Mouse (Mus musculus): ENCODE measurements around the gene Chd3. TPM values are rescaled to one million over a fixed set of nuclear protein-coding genes. Genes with fewer than 3 reads are reported as not detected.

Gene Chd3
- total and polyA plus RNA-seq, 3 experiments = 71.0 to 183 (median 120) TPM

DNA sequence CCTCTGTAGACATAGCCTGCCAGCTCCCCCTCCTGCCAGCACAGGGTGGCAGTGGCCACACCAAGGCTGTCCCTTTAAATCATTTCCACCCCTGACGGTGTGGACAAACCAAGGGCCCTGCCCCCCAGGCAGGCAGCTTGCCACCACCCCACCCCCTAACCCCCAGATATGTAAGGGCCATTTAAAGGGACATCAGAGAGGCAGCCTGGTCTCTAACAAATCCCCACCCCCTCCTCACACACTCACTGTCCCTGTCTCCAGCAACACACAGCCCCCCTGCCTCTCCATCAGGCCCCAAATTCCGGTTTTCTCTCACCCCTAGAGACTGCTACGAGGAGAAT, 46.1 kb upstream of the Chd3 start:
- Histone ChIP-seq H3K9me3 (replicated peaks) (no peaks in the 10 kb centered on the region), H3K4me1 (ENCODE audit: insufficient read depth, low read depth, low read length) (peaks cover 81% of the 10 kb centered on the region), H3K27me3 (ENCODE audit: insufficient read depth, low read length) (no peaks in the 10 kb centered on the region), H3K36me3 (replicated peaks) (peaks cover 33% of the 10 kb centered on the region), H3K4me3 (ENCODE audit: low read depth, low read length) (peak overlapping the region; percentile 78)
- ATAC-seq (ENCODE audit: extremely low read depth, insufficient number of reproducible peaks, low FRiP score, poor library complexity, severe bottlenecking) (no peak), DNase-seq (ENCODE audit: low spot score) (no peak)
- TF ChIP-seq POLR2AphosphoS5 (IDR thresholded peaks at IDR 0.05; ENCODE audit: insufficient replicate concordance, low read depth, low read length) (no peak), GATA2 (IDR thresholded peaks at IDR 0.05; ENCODE audit: borderline replicate concordance, low read depth, low read length) (no peak), CTCF (IDR thresholded peaks at IDR 0.05; ENCODE audit: low read depth, low read length) (no peak), TAL1 (conservative IDR thresholded peaks at IDR 0.05; ENCODE audit: low read depth, low read length) (no peak), GATA1 (IDR thresholded peaks at IDR 0.05; ENCODE audit: borderline replicate concordance, low read length) (no peak)

DNA sequence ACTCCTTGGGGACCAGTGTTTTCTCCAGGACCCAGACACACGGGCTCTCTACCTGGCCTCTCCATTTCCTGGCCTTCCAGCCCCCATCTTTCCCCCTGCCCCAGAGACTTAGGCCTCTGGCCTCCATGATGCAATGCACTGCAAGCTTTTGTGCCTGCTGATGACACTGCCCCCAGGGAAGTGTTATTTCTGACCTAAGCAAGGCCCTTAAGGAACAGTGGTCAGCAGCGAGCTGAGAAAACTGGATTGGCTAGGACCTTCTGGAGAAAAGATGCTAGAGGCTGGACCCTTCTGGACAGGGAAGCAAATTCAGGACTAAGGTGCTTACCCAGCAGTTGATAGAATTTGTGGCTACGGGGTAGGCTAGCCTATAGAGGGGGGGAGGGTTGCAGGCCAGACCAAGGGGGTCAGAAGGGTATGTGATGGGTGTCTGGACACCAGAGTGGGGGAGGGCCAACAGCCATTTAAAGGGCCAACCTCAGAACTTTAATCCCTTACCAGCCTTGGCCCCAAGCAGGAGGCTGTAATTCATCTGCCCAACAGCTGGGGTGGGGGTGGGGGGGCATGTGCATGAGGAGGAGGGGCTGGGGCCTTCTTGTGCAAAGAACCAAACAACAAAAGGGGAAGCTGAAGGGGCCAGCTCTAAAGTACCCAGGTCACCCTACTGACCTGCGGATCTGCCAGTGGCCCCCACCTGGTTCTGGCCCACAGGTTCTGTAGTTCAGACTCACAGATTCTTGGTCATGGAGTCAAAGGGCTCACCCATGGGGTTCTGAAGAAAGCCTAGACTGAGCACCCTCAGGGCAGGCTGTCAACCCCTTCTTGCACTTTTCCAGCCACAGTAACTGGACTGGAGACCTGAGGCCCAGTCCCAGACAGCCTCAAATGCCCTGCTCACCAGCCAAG, 45.5 kb upstream of the Chd3 start:
- Histone ChIP-seq H3K4me1 (ENCODE audit: insufficient read depth, low read depth, low read length) (peaks cover 82% of the 10 kb centered on the region), H3K36me3 (replicated peaks) (peaks cover 33% of the 10 kb centered on the region), H3K27me3 (ENCODE audit: insufficient read depth, low read length) (no peaks in the 10 kb centered on the region), H3K9me3 (replicated peaks) (no peaks in the 10 kb centered on the region), H3K4me3 (ENCODE audit: low read depth, low read length) (peak overlapping the region; percentile 78)
- no peak for DNase-seq (ENCODE audit: low spot score)
- TF ChIP-seq CTCF (IDR thresholded peaks at IDR 0.05; ENCODE audit: low read depth, low read length) = no peak
- TF ChIP-seq GATA2 (IDR thresholded peaks at IDR 0.05; ENCODE audit: borderline replicate concordance, low read depth, low read length) = no peak
- TF ChIP-seq GATA1 (IDR thresholded peaks at IDR 0.05; ENCODE audit: borderline replicate concordance, low read length) = no peak
- no peak for TF ChIP-seq POLR2AphosphoS5 (IDR thresholded peaks at IDR 0.05; ENCODE audit: insufficient replicate concordance, low read depth, low read length)
- no peak for TF ChIP-seq TAL1 (conservative IDR thresholded peaks at IDR 0.05; ENCODE audit: low read depth, low read length)
- ATAC-seq (ENCODE audit: extremely low read depth, insufficient number of reproducible peaks, low FRiP score, poor library complexity, severe bottlenecking) = no peak

DNA sequence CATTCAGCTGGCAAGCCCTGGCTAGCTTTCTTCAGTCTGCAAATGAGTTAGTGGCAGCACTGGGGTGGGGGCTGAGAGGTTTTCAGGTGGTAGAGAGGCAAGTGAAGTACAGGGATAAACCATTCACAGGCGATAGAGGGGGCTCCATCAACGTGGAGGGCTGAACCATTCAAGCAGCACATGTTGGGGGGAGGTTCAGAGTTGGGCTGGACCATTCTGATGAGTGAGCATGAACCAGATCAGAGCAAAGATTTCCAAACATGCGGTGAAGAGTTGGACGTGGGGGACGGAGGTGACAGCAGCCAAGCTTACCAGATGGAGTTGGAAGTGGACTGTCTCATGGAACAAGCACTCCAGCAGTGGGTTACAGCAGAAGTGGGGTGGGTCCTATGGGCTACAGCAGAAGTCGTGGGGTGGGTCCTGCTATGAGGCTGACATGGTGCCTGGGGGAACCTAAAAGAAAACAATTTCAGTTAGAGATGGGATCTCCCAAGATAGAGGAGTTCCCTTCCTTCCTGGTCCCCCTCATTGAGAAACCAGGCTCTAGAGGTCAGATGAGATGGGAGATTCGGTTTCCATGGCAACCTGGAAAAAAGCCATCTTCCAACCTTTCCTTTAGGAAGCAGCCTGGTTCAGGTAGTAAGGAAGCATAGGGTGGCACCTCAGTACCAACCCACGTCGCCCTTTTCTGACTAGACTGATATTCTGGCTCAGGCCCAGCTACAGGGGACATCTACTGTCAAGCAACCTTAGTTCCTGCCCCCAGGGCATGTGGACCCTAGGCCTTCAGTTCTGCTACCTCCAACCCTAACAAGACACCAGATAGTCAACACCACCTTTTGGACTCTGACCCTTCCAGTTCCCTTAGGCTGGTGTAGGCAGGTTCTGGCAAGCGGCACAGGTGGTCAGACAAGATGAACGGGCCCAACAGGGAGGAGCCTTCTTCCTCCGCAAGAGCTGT, 44.3 kb upstream of the Chd3 start, which contains the start of gene Kdm6b:
Kdm6b (minus strand) TSS at position 455 of the 961 bp plus-strand sequence.
- DNase-seq (ENCODE audit: low spot score) (no peak), ATAC-seq (ENCODE audit: extremely low read depth, insufficient number of reproducible peaks, low FRiP score, poor library complexity, severe bottlenecking) (no peak)
- TF ChIP-seq TAL1 (conservative IDR thresholded peaks at IDR 0.05; ENCODE audit: low read depth, low read length) (no peak), CTCF (IDR thresholded peaks at IDR 0.05; ENCODE audit: low read depth, low read length) (no peak), GATA2 (IDR thresholded peaks at IDR 0.05; ENCODE audit: borderline replicate concordance, low read depth, low read length) (no peak), GATA1 (IDR thresholded peaks at IDR 0.05; ENCODE audit: borderline replicate concordance, low read length) (no peak), POLR2AphosphoS5 (IDR thresholded peaks at IDR 0.05; ENCODE audit: insufficient replicate concordance, low read depth, low read length) (no peak)
- H3K27me3 ChIP-seq (ENCODE audit: insufficient read depth, low read length) = no peaks in the 10 kb centered on the region
- H3K36me3 ChIP-seq (replicated peaks) = peaks cover 33% of the 10 kb centered on the region
- no peaks in the 10 kb centered on the region for H3K9me3 ChIP-seq (replicated peaks)
- H3K4me3 ChIP-seq (ENCODE audit: low read depth, low read length) = peak within 1 kb of the TSS; percentile 78; the same call in 1 of the 2 replicates
- peaks cover 81% of the 10 kb centered on the region for H3K4me1 ChIP-seq (ENCODE audit: insufficient read depth, low read depth, low read length)

DNA sequence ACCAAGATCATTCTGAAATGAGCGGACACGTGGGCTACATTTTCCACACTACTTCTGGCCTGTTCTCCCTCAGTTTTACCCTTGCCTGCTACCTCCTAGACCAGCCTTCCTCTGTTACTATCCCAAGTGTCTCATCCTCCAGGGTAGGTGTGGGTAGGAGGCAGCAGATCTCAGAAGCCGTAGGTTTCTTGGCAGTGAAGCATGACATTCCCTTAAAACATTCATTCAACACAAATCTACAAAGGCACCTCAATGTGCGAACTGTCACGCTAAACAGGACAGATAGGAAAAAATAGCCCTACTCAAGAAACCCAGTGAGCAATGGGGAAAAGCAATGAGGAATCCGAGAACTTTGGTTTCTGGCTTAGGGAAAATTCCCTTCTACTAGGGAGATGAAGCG, 43.3 kb upstream of the Chd3 start:
- Histone ChIP-seq H3K4me1 (ENCODE audit: insufficient read depth, low read depth, low read length) (peaks cover 81% of the 10 kb centered on the region), H3K36me3 (replicated peaks) (peaks cover 43% of the 10 kb centered on the region)

DNA sequence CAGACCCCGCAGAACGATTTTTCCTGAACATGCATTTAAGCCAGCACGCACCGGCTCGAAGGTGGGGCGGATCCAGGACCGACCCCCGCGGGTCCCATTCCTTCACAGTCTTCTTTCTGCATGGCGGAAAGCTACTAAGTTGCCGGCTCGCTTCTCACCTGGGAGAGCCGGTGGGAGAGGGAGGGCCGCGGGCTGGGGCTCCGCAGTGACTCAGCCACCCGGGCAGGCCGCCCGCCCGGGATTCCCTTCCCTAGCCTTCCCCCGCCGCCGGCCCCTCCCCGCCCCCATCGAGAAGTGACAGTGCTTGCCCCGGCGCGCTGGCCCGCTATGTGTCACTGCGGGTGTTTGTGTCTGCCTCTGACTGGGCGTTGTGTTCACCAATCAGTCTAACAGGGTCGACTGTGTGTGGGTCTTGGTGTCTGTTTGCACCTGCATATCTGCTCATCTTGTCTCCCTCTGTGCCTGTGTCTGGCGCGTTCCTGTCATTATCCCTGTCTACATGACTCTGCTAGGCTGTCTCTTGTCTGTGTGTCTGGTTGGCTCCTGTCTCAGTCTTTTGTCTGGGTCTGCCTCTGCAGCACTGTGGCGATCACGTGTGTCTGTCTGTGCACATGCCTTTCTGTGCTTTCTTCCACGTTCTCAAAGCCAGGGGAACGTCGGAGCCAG, 42.5 kb upstream of the Chd3 start:
- DNase-seq (ENCODE audit: low spot score) (peak; percentile 52), ATAC-seq (ENCODE audit: extremely low read depth, insufficient number of reproducible peaks, low FRiP score, poor library complexity, severe bottlenecking) (0 out of 2 replicates have a peak, but pooled peaks have one; percentile 4)
- no peaks in the 10 kb centered on the region for H3K9me3 ChIP-seq (replicated peaks)
- no peaks in the 10 kb centered on the region for H3K27me3 ChIP-seq (ENCODE audit: insufficient read depth, low read length)
- peak overlapping the region; percentile 82 for H3K4me3 ChIP-seq (ENCODE audit: low read depth, low read length)
- peaks cover 81% of the 10 kb centered on the region for H3K4me1 ChIP-seq (ENCODE audit: insufficient read depth, low read depth, low read length)
- peaks cover 51% of the 10 kb centered on the region for H3K36me3 ChIP-seq (replicated peaks)
- TF ChIP-seq CTCF (IDR thresholded peaks at IDR 0.05; ENCODE audit: low read depth, low read length) = no peak
- no peak for TF ChIP-seq POLR2AphosphoS5 (IDR thresholded peaks at IDR 0.05; ENCODE audit: insufficient replicate concordance, low read depth, low read length)
- TF ChIP-seq TAL1 (conservative IDR thresholded peaks at IDR 0.05; ENCODE audit: low read depth, low read length) = no peak
- TF ChIP-seq GATA2 (IDR thresholded peaks at IDR 0.05; ENCODE audit: borderline replicate concordance, low read depth, low read length) = no peak
- no peak for TF ChIP-seq GATA1 (IDR thresholded peaks at IDR 0.05; ENCODE audit: borderline replicate concordance, low read length)

More for the DNA sequence above, 43.3 kb upstream of the Chd3 start:
- Histone ChIP-seq H3K9me3 (replicated peaks) (no peaks in the 10 kb centered on the region), H3K4me3 (ENCODE audit: low read depth, low read length) (peak overlapping the region; percentile 50; the same call in 1 of the 2 replicates), H3K27me3 (ENCODE audit: insufficient read depth, low read length) (no peaks in the 10 kb centered on the region)
- ATAC-seq (ENCODE audit: extremely low read depth, insufficient number of reproducible peaks, low FRiP score, poor library complexity, severe bottlenecking) (no peak), DNase-seq (ENCODE audit: low spot score) (no peak)
- TF ChIP-seq POLR2AphosphoS5 (IDR thresholded peaks at IDR 0.05; ENCODE audit: insufficient replicate concordance, low read depth, low read length) (no peak), GATA1 (IDR thresholded peaks at IDR 0.05; ENCODE audit: borderline replicate concordance, low read length) (no peak), TAL1 (conservative IDR thresholded peaks at IDR 0.05; ENCODE audit: low read depth, low read length) (no peak)
